10 mouse cellular contexts compared by ENCODE assay signal in the genomic region with DNA sequence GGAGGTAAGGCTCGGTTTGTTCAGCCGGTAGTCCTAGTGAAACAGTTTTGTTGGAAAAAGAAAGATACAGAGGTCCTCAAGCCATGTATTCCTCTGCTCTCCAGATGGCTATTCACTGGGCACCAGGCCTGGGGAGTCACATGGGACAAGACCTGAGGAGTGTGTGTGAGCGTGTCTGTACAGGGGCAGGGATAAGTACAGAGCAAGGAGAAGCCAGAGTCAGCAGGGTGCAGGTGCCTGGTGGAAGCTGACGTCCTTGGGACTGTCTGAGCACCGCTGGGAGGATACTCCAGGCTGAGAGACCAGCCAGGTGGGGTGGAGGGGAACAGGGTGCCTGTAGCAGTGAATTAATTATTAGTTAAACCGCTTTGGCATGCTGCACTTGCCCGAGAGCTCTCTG. TPM values are rescaled to one million over a fixed set of nuclear protein-coding genes. Genes with fewer than 3 reads are reported as not detected.
DNase-seq lines count a peak whose midpoint lies in the region; ATAC-seq lines count a peak whose summit lies in the region.
"Had no signal": no experiment of that assay in that cellular context is flagged by ENCODE, and none has a peak within 500 bp of the region (broad histone marks: within the 10 kb centered on the region; RNA-seq: fewer than 3 reads in every experiment).

No protein-coding gene starts in this region.

- no peaks in the 10 kb centered on the region for H3K27me3 ChIP-seq in limb, embryonic 12.5 days
- no peaks in the 10 kb centered on the region for H3K27me3 ChIP-seq in limb, embryonic 10.5 days (ENCODE audit: low read depth, poor library complexity, severe bottlenecking)
- no peaks in the 10 kb centered on the region for H3K27me3 ChIP-seq in embryonic facial prominence, embryonic 14.5 days (replicated peaks; ENCODE audit: control insufficient read depth, insufficient read depth, low read length)
- no peaks in the 10 kb centered on the region for H3K27me3 ChIP-seq in kidney, embryonic 16.5 days (ENCODE audit: insufficient read depth, low read length)
- H3K27me3 ChIP-seq in neural tube, embryonic 14.5 days (ENCODE audit: control insufficient read depth, insufficient read depth, low read length) = no peaks in the 10 kb centered on the region

- H3K9me3 ChIP-seq in limb, embryonic 12.5 days = no peaks in the 10 kb centered on the region
- no peaks in the 10 kb centered on the region for H3K9me3 ChIP-seq in limb, embryonic 10.5 days (replicated peaks)
- H3K9me3 ChIP-seq in embryonic facial prominence, embryonic 14.5 days (ENCODE audit: control insufficient read depth, low read length) = no peaks in the 10 kb centered on the region
- H3K9me3 ChIP-seq in kidney, embryonic 16.5 days (ENCODE audit: low read length) = no peaks in the 10 kb centered on the region
- H3K9me3 ChIP-seq in neural tube, embryonic 14.5 days (ENCODE audit: control insufficient read depth, low read length) = no peaks in the 10 kb centered on the region
- H3K9me3 ChIP-seq: G1E had no signal

- H3K4me2 ChIP-seq in limb, embryonic 12.5 days = no peak overlapping the region
- no peak overlapping the region for H3K4me2 ChIP-seq in embryonic facial prominence, embryonic 14.5 days (ENCODE audit: low read depth, low read length)
- H3K4me2 ChIP-seq in kidney, embryonic 16.5 days (replicated peaks; ENCODE audit: low read depth, low read length) = no peak overlapping the region
- H3K4me2 ChIP-seq in neural tube, embryonic 14.5 days (ENCODE audit: low read depth, low read length) = no peak overlapping the region
- H3K4me2 ChIP-seq: lung, embryonic 14.5 days had no signal

- H3K36me3 ChIP-seq in limb, embryonic 12.5 days = peaks cover 85% of the 10 kb centered on the region
- peaks cover 97% of the 10 kb centered on the region for H3K36me3 ChIP-seq in limb, embryonic 10.5 days
- no peaks in the 10 kb centered on the region for H3K36me3 ChIP-seq in embryonic facial prominence, embryonic 14.5 days (ENCODE audit: control insufficient read depth, insufficient read depth, low read length)
- 0 out of 2 replicates have a peak, but pooled peaks cover 4% of the 10 kb centered on the region for H3K36me3 ChIP-seq in kidney, embryonic 16.5 days (ENCODE audit: insufficient read depth, low read length)
- no peaks in the 10 kb centered on the region for H3K36me3 ChIP-seq in neural tube, embryonic 14.5 days (ENCODE audit: control insufficient read depth, insufficient read depth, low read length)
- H3K36me3 ChIP-seq: G1E had no signal

- ATAC-seq in limb, embryonic 12.5 days (ENCODE audit: insufficient number of reproducible peaks, insufficient read depth, low FRiP score, low TSS enrichment, low read depth) = no peak
- ATAC-seq in embryonic facial prominence, embryonic 14.5 days (ENCODE audit: low read depth) = no peak
- ATAC-seq in kidney, embryonic 16.5 days (ENCODE audit: low FRiP score, low TSS enrichment) = peak; percentile 82
- ATAC-seq in neural tube, embryonic 14.5 days (ENCODE audit: low read depth) = peak; percentile 22; the same call in 1 of the 2 replicates

- no peaks in the 10 kb centered on the region for H3K4me1 ChIP-seq in limb, embryonic 12.5 days (replicated peaks)
- H3K4me1 ChIP-seq in limb, embryonic 10.5 days = no peaks in the 10 kb centered on the region; the same call in 1 of the 2 replicates
- H3K4me1 ChIP-seq in embryonic facial prominence, embryonic 14.5 days (ENCODE audit: control insufficient read depth, insufficient read depth, low read length) = no peaks in the 10 kb centered on the region
- H3K4me1 ChIP-seq in kidney, embryonic 16.5 days (ENCODE audit: insufficient read depth, low read length) = peaks cover 37% of the 10 kb centered on the region
- H3K4me1 ChIP-seq in neural tube, embryonic 14.5 days (ENCODE audit: control insufficient read depth, insufficient read depth, low read length) = no peaks in the 10 kb centered on the region; the same call in 1 of the 2 replicates

- 78% methylated on average over 7 of the region's 7 CpGs for WGBS in limb, embryonic 12.5 days
- 87% methylated on average over 7 of the region's 7 CpGs for WGBS in limb, embryonic 10.5 days
- WGBS in embryonic facial prominence, embryonic 14.5 days = 74% methylated on average over 7 of the region's 7 CpGs
- WGBS in kidney, embryonic 16.5 days = 75% methylated on average over 7 of the region's 7 CpGs
- 76% methylated on average over 7 of the region's 7 CpGs for WGBS in neural tube, embryonic 14.5 days

- H3K4me3 ChIP-seq in limb, embryonic 12.5 days (replicated peaks) = no peak overlapping the region
- no peak overlapping the region for H3K4me3 ChIP-seq in limb, embryonic 10.5 days
- H3K4me3 ChIP-seq in embryonic facial prominence, embryonic 14.5 days (ENCODE audit: low read depth, low read length) = no peak overlapping the region
- H3K4me3 ChIP-seq in kidney, embryonic 16.5 days (ENCODE audit: low read length) = no peak overlapping the region
- no peak overlapping the region for H3K4me3 ChIP-seq in neural tube, embryonic 14.5 days (ENCODE audit: low read depth, low read length)

- H3K9ac ChIP-seq in limb, embryonic 12.5 days (replicated peaks) = 0 out of 2 replicates have a peak overlapping the region, but pooled peaks have one; percentile 4
- no peak overlapping the region for H3K9ac ChIP-seq in embryonic facial prominence, embryonic 14.5 days (ENCODE audit: low read depth, low read length)
- peak overlapping the region; percentile 22; the same call in 1 of the 2 replicates for H3K9ac ChIP-seq in kidney, embryonic 16.5 days (replicated peaks; ENCODE audit: low read length)
- no peak overlapping the region for H3K9ac ChIP-seq in neural tube, embryonic 14.5 days (replicated peaks; ENCODE audit: low read depth, low read length)
- H3K9ac ChIP-seq: lung, embryonic 14.5 days had no signal

- no peak for DNase-seq in limb, embryonic 10.5 days (ENCODE audit: low spot score)
- no peak for DNase-seq in embryonic facial prominence, embryonic 14.5 days (ENCODE audit: low spot score)
- no peak for DNase-seq in adipocyte (ENCODE audit: low spot score)
- no peak for DNase-seq in gastrocnemius, adult 18-20 months (ENCODE audit: low spot score)
- DNase-seq in natural killer cell, adult 2 months (ENCODE audit: low spot score in 2 of 2) = no peak

- H3K27ac ChIP-seq in limb, embryonic 12.5 days = peak overlapping the region; percentile 73; the same call in 1 of the 2 replicates
- H3K27ac ChIP-seq in limb, embryonic 10.5 days = no peak overlapping the region
- peak overlapping the region; percentile 58 for H3K27ac ChIP-seq in embryonic facial prominence, embryonic 14.5 days (replicated peaks; ENCODE audit: low read depth, low read length)
- peak overlapping the region; percentile 88; the same call in 1 of the 2 replicates for H3K27ac ChIP-seq in kidney, embryonic 16.5 days (ENCODE audit: low read length)
- H3K27ac ChIP-seq in neural tube, embryonic 14.5 days (ENCODE audit: low read depth, low read length) = peak overlapping the region; percentile 78

RNA-seq across cellular contexts. Expression of a gene that starts 10.7 kb away (rescaled TPM):
- polyA plus RNA-seq in limb, embryonic 12.5 days (2016; fragmentation: Nextera tagmentation; extraction: Ambion mirVana) = 76.4 and 87.4 TPM in 2 replicates
- polyA plus RNA-seq in limb, embryonic 10.5 days (2016; fragmentation: Nextera tagmentation; extraction: Ambion mirVana) = 114 and 122 TPM in 2 replicates
- polyA plus RNA-seq in embryonic facial prominence, embryonic 14.5 days (2014; fragmentation: Nextera tagmentation; extraction: Ambion mirVana) = 61.2 and 66.4 TPM in 2 replicates
- 70.2 and 94.1 TPM in 2 replicates for polyA plus RNA-seq in kidney, embryonic 16.5 days (2015; fragmentation: Nextera tagmentation; extraction: Ambion mirVana)
- polyA plus RNA-seq in neural tube, embryonic 14.5 days (2014; fragmentation: Nextera tagmentation; extraction: Ambion mirVana) = 54.5 and 59.9 TPM in 2 replicates
- total RNA-seq in gastrocnemius, adult 18-20 months (2021) = 10 to 100 TPM; 18.0 to 23.5 TPM

RNA-seq across cellular contexts. Expression of a gene that starts 13.6 kb away (rescaled TPM):
- 86.6 and 100 TPM in 2 replicates for polyA plus RNA-seq in limb, embryonic 12.5 days (2016; fragmentation: Nextera tagmentation; extraction: Ambion mirVana)
- 107 and 120 TPM in 2 replicates for polyA plus RNA-seq in limb, embryonic 10.5 days (2016; fragmentation: Nextera tagmentation; extraction: Ambion mirVana)
- 31.2 and 33.9 TPM in 2 replicates for polyA plus RNA-seq in embryonic facial prominence, embryonic 14.5 days (2014; fragmentation: Nextera tagmentation; extraction: Ambion mirVana)
- polyA plus RNA-seq in kidney, embryonic 16.5 days (2015; fragmentation: Nextera tagmentation; extraction: Ambion mirVana) = 90.4 and 101 TPM in 2 replicates
- 17.8 and 22.1 TPM in 2 replicates for polyA plus RNA-seq in neural tube, embryonic 14.5 days (2014; fragmentation: Nextera tagmentation; extraction: Ambion mirVana)
- total RNA-seq in gastrocnemius, adult 18-20 months (2021) = 1 to 10 TPM; 2.9 to 3.3 TPM
- polyA plus RNA-seq: G1E had no signal

Comparison
In these comparisons a context has a peak if more than half of its experiments do, and no peak if none do; other contexts are left out.
1. ATAC-seq: peak in kidney, embryonic 16.5 days (single experiment) and neural tube, embryonic 14.5 days (single experiment); none in limb, embryonic 12.5 days (single experiment) and embryonic facial prominence, embryonic 14.5 days (single experiment).
2. H3K9ac ChIP-seq: peak in limb, embryonic 12.5 days (single experiment) and kidney, embryonic 16.5 days (single experiment); none in embryonic facial prominence, embryonic 14.5 days (single experiment) and neural tube, embryonic 14.5 days (single experiment).